In genomic region chr1:156717751-156718285, GRCm38 (mm10) we compare ENCODE assay signal across 7 mouse cellular contexts. TPM values are rescaled to one million over a fixed set of nuclear protein-coding genes. Genes with fewer than 3 reads are reported as not detected.
DNase-seq lines count a peak whose midpoint lies in the region; ATAC-seq and TF ChIP-seq lines count a peak whose summit lies in the region.

No protein-coding gene starts in this region.

- H3K9ac ChIP-seq in ES-E14 (ENCODE audit: insufficient read depth, low read depth, low read length, poor library complexity, severe bottlenecking): peak overlapping the region; percentile 85
- peak overlapping the region; percentile 98 for H3K9ac ChIP-seq in intestine, embryonic 16.5 days (ENCODE audit: low read depth, low read length)
- H3K9ac ChIP-seq in lung, embryonic 16.5 days (ENCODE audit: low read length): peak overlapping the region; percentile 73

- H3K9me3 ChIP-seq in ES-E14 (ENCODE audit: control insufficient read depth, insufficient read depth, low read depth, low read length): no peaks in the 10 kb centered on the region
- no peaks in the 10 kb centered on the region for H3K9me3 ChIP-seq in intestine, embryonic 16.5 days (ENCODE audit: control insufficient read depth, low read length)
- H3K9me3 ChIP-seq in lung, embryonic 16.5 days (ENCODE audit: control insufficient read depth, low read length): no peaks in the 10 kb centered on the region

- H3K4me3 ChIP-seq in ES-E14 (ENCODE audit: insufficient read depth in 1 of 2, low read depth in 1 of 2, low read length in 2 of 2, poor library complexity in 1 of 2, severe bottlenecking in 1 of 2): peak overlapping the region; percentile 79 to 97
- H3K4me3 ChIP-seq in bone marrow macrophage, adult 2 months (ENCODE audit: insufficient read depth, low read length): peak overlapping the region; percentile 87
- H3K4me3 ChIP-seq in intestine, embryonic 16.5 days (ENCODE audit: low read length): peak overlapping the region; percentile 94
- peak overlapping the region; percentile 56 for H3K4me3 ChIP-seq in lung, embryonic 16.5 days (ENCODE audit: low read length)

- in situ Hi-C loops in ES-E14 (cut with MboI; ENCODE audit: low sequenced_read_pairs in 2 of 2, unreplicated experiment in 2 of 2): no loop called here

- no peak for TF ChIP-seq POLR2A in bone marrow macrophage, adult 2 months (IDR thresholded peaks at IDR 0.05; ENCODE audit: borderline replicate concordance, low read depth, low read length)

- DNase-seq in ES-E14 (ENCODE audit: low read depth, low spot score): no peak
- DNase-seq in left cerebral cortex, postnatal 36 days (ENCODE audit: low spot score in 2 of 2): no peak
- no peak for DNase-seq in thymus, postnatal 10 days (ENCODE audit: low spot score in 2 of 2)
- DNase-seq in right cerebral cortex, postnatal 36 days (ENCODE audit: low spot score in 2 of 2): no peak

- H3K27ac ChIP-seq in ES-E14 (ENCODE audit: insufficient read depth, low read depth, low read length, poor library complexity, severe bottlenecking): no peak overlapping the region
- peak overlapping the region; percentile 59 for H3K27ac ChIP-seq in bone marrow macrophage, adult 2 months (ENCODE audit: insufficient read depth, low read depth, low read length)
- peak overlapping the region; percentile 98 for H3K27ac ChIP-seq in intestine, embryonic 16.5 days (ENCODE audit: low read length)
- peak overlapping the region; percentile 63 for H3K27ac ChIP-seq in lung, embryonic 16.5 days (ENCODE audit: low read length)

- TF ChIP-seq CTCF in bone marrow macrophage, adult 2 months (IDR thresholded peaks at IDR 0.05; ENCODE audit: low read depth, low read length): no peak

- H3K4me1 ChIP-seq in ES-E14 (ENCODE audit: control insufficient read depth in 2 of 2, insufficient read depth in 2 of 2, low read length in 2 of 2, poor library complexity in 1 of 2): peaks cover 0 to 5% of the 10 kb centered on the region in 2 experiments; a peak in 1 of 4 replicates
- H3K4me1 ChIP-seq in bone marrow macrophage, adult 2 months (ENCODE audit: control insufficient read depth, insufficient read depth, low read length): peaks cover 16% of the 10 kb centered on the region
- H3K4me1 ChIP-seq in intestine, embryonic 16.5 days (ENCODE audit: control insufficient read depth, insufficient read depth, low read length): peaks cover 16% of the 10 kb centered on the region
- H3K4me1 ChIP-seq in lung, embryonic 16.5 days (replicated peaks; ENCODE audit: control insufficient read depth, insufficient read depth, low read length): peaks cover 7% of the 10 kb centered on the region

- H3K27me3 ChIP-seq in intestine, embryonic 16.5 days (replicated peaks; ENCODE audit: control insufficient read depth, insufficient read depth, low read length): no peaks in the 10 kb centered on the region
- no peaks in the 10 kb centered on the region for H3K27me3 ChIP-seq in lung, embryonic 16.5 days (ENCODE audit: control insufficient read depth, insufficient read depth, low read depth, low read length)

- intact Hi-C loops in left cerebral cortex, postnatal 36 days (cut with DNase I): no loop called here

- peak overlapping the region; percentile 63 for H3K4me2 ChIP-seq in intestine, embryonic 16.5 days (ENCODE audit: low read depth, low read length)
- peak overlapping the region; percentile 77 for H3K4me2 ChIP-seq in lung, embryonic 16.5 days (ENCODE audit: low read depth, low read length)

- peak; percentile 10; the same call in 1 of the 2 replicates for ATAC-seq in intestine, embryonic 16.5 days
- ATAC-seq in lung, embryonic 16.5 days (ENCODE audit: low read depth): no peak

- H3K36me3 ChIP-seq in ES-E14 (ENCODE audit: control insufficient read depth, insufficient read depth, low read length, poor library complexity, severe bottlenecking): no peaks in the 10 kb centered on the region
- H3K36me3 ChIP-seq in intestine, embryonic 16.5 days (ENCODE audit: control insufficient read depth, insufficient read depth, low read length): no peaks in the 10 kb centered on the region
- no peaks in the 10 kb centered on the region for H3K36me3 ChIP-seq in lung, embryonic 16.5 days (ENCODE audit: control insufficient read depth, insufficient read depth, low read length)

- WGBS in intestine, embryonic 16.5 days: 9% methylated on average over 13 of the region's 13 CpGs
- 12% methylated on average over 13 of the region's 13 CpGs for WGBS in lung, embryonic 16.5 days

TF ChIP-seq in ES-E14, 5 proteins besides CTCF, POLR2A, EP300 and RAD21:
- TF ChIP-seq ZC3H11A (IDR thresholded peaks at IDR 0.05; ENCODE audit: borderline replicate concordance, low read depth, low read length): no peak
- no peak for TF ChIP-seq ZNF384 (IDR thresholded peaks at IDR 0.05; ENCODE audit: low read depth, low read length)
- TF ChIP-seq CHD2 (IDR thresholded peaks at IDR 0.05; ENCODE audit: low read depth, low read length): no peak
- no peak for TF ChIP-seq MAFK (IDR thresholded peaks at IDR 0.05; ENCODE audit: insufficient read depth, low read depth, low read length)
- TF ChIP-seq HCFC1 (IDR thresholded peaks at IDR 0.05; ENCODE audit: borderline replicate concordance, insufficient read depth, low read length): no peak
TF ChIP-seq in ES-E14: peak in this region for 0.

RNA-seq across cellular contexts. Expression of gene Fam20b, which starts 1.1 kb away (rescaled TPM):
- total RNA-seq in ES-E14 (2012; rRNA removed): 20.1 and 22.2 TPM in 2 replicates
- 25.1 and 27.3 TPM in 2 replicates for polyA plus RNA-seq in bone marrow macrophage, adult 2 months (2012; ENCODE audit: insufficient read depth, insufficient read length, missing spikeins)
- polyA plus RNA-seq in intestine, embryonic 16.5 days (2015; fragmentation: Nextera tagmentation; extraction: Ambion mirVana): 38.6 and 47.1 TPM in 2 replicates
- polyA plus RNA-seq in lung, embryonic 16.5 days (2015; fragmentation: Nextera tagmentation; extraction: Ambion mirVana): 19.7 and 23.6 TPM in 2 replicates
- total RNA-seq in left cerebral cortex, postnatal 36 days (2021): 10 to 100 TPM; 66.8 to 77.1 TPM

RNA-seq across cellular contexts. Expression of gene Tor3a, which starts 43.7 kb away (rescaled TPM):
- total RNA-seq in ES-E14 (2012; rRNA removed): 17.2 and 38.2 TPM in 2 replicates
- polyA plus RNA-seq in bone marrow macrophage, adult 2 months (2012; ENCODE audit: insufficient read depth, insufficient read length, missing spikeins): 68.8 and 79.4 TPM in 2 replicates
- 6.8 and 7.0 TPM in 2 replicates for polyA plus RNA-seq in intestine, embryonic 16.5 days (2015; fragmentation: Nextera tagmentation; extraction: Ambion mirVana)
- 14.0 and 17.0 TPM in 2 replicates for polyA plus RNA-seq in lung, embryonic 16.5 days (2015; fragmentation: Nextera tagmentation; extraction: Ambion mirVana)
- total RNA-seq in left cerebral cortex, postnatal 36 days (2021): 1 to 10 TPM; 4.5 to 5.5 TPM
